Mouse (Mus musculus): ENCODE measurements at regions not wholly inside any gene's neighbourhood (a gene's known extent, or its start where the extent isn't known, plus 50 kb on each side); places are given as distances from the start of the nearest gene placed in this dataset.

- peak; percentile 4 to 42 for DNase-seq
These were observed 60.5 kb downstream of the Uqcrfs1 start for GRCm38 (mm10) chr13:30484527-30485185.

GRCm38 (mm10) chr13:30479128-30479666 lies 66.0 kb downstream of the Uqcrfs1 start:
- no peak for DNase-seq

- DNase-seq: no peak
These were observed 66.6 kb downstream of the Uqcrfs1 start for GRCm38 (mm10) chr13:30478556-30478955.

GRCm38 (mm10) chr13:30471300-30471699 lies 73.9 kb downstream of the Uqcrfs1 start:
- DNase-seq: peak; percentile 2 to 36

GRCm38 (mm10) chr13:30467104-30467503 lies 78.1 kb downstream of the Uqcrfs1 start:
- DNase-seq: no peak

GRCm38 (mm10) chr13:30465439-30465838 lies 79.7 kb downstream of the Uqcrfs1 start:
- no peak for DNase-seq

- no peak for DNase-seq
These were observed 89.9 kb downstream of the Uqcrfs1 start for GRCm38 (mm10) chr13:30455278-30455681.

- DNase-seq: no peak
These were observed 93.0 kb downstream of the Uqcrfs1 start for GRCm38 (mm10) chr13:30452126-30452525.

GRCm38 (mm10) chr13:30448895-30449294 lies 96.3 kb downstream of the Uqcrfs1 start:
- no peak for DNase-seq

All from kidney, postnatal 25 days (tissue).